Mouse (Mus musculus): ENCODE measurements around the gene Gimap9. TPM values are rescaled to one million over a fixed set of nuclear protein-coding genes. Genes with fewer than 3 reads are reported as not detected.

The Gimap9 gene
- polyA plus RNA-seq, 1 experiment from 2014 or later: 7.7 TPM

- Histone ChIP-seq H3K9me3 (no peaks in the 10 kb centered on the region), H3K36me3 (no peaks in the 10 kb centered on the region), H3K4me3 (no peak overlapping the region), H3K4me1 (no peaks in the 10 kb centered on the region), H3K4me2 (replicated peaks) (no peak overlapping the region), H3K27me3 (no peaks in the 10 kb centered on the region), H3K27ac (no peak overlapping the region), H3K9ac (no peak overlapping the region)
- WGBS: 73% methylated on average over 3 of the region's 3 CpGs
- no peak for ATAC-seq (ENCODE audit: low FRiP score, low read depth)
Observed at GRCm38 (mm10) chr6:48698888-48699287, 23.0 kb downstream of the Gimap9 start.

GRCm38 (mm10) chr6:48700251-48701075 is 24.5 kb downstream of the Gimap9 start:
- no peak overlapping the region for H3K4me3 ChIP-seq
- no peak for ATAC-seq (ENCODE audit: low FRiP score, low read depth)
- no peak overlapping the region for H3K4me2 ChIP-seq (replicated peaks)
- 51% methylated on average over 5 of the region's 5 CpGs for WGBS
- H3K4me1 ChIP-seq: no peaks in the 10 kb centered on the region
- H3K36me3 ChIP-seq: no peaks in the 10 kb centered on the region
- no peaks in the 10 kb centered on the region for H3K9me3 ChIP-seq
- H3K9ac ChIP-seq: no peak overlapping the region
- no peaks in the 10 kb centered on the region for H3K27me3 ChIP-seq
- no peak overlapping the region; the same call in 1 of the 2 replicates for H3K27ac ChIP-seq

- ATAC-seq (ENCODE audit: low FRiP score, low read depth): no peak
- Histone ChIP-seq H3K9ac (no peak overlapping the region), H3K27ac (no peak overlapping the region), H3K27me3 (no peaks in the 10 kb centered on the region), H3K9me3 (no peaks in the 10 kb centered on the region), H3K4me1 (no peaks in the 10 kb centered on the region), H3K4me2 (replicated peaks) (no peak overlapping the region), H3K36me3 (no peaks in the 10 kb centered on the region), H3K4me3 (no peak overlapping the region)
- 79% methylated on average over 7 of the region's 7 CpGs for WGBS
Observed at GRCm38 (mm10) chr6:48702146-48702545, 26.2 kb downstream of the Gimap9 start.

- Histone ChIP-seq H3K9me3 (no peaks in the 10 kb centered on the region), H3K4me1 (no peaks in the 10 kb centered on the region), H3K4me3 (no peak overlapping the region), H3K27me3 (no peaks in the 10 kb centered on the region), H3K9ac (no peak overlapping the region), H3K36me3 (no peaks in the 10 kb centered on the region), H3K27ac (no peak overlapping the region), H3K4me2 (replicated peaks) (no peak overlapping the region)
- ATAC-seq (ENCODE audit: low FRiP score, low read depth): no peak
- 60% methylated on average over 5 of the region's 5 CpGs for WGBS
Observed at GRCm38 (mm10) chr6:48702601-48703000, 26.7 kb downstream of the Gimap9 start.

- Histone ChIP-seq H3K4me1 (peaks cover 5% of the 10 kb centered on the region), H3K9me3 (no peaks in the 10 kb centered on the region), H3K27ac (no peak overlapping the region), H3K27me3 (no peaks in the 10 kb centered on the region), H3K36me3 (no peaks in the 10 kb centered on the region), H3K4me2 (replicated peaks) (no peak overlapping the region), H3K4me3 (no peak overlapping the region), H3K9ac (no peak overlapping the region)
- no peak for ATAC-seq (ENCODE audit: low FRiP score, low read depth)
Observed at GRCm38 (mm10) chr6:48704146-48704545, 28.2 kb downstream of the Gimap9 start.

- ATAC-seq (ENCODE audit: low FRiP score, low read depth): no peak
- no peak overlapping the region for H3K4me3 ChIP-seq
- peaks cover 5% of the 10 kb centered on the region for H3K4me1 ChIP-seq
- 68% methylated on average over 3 of the region's 3 CpGs for WGBS
- no peaks in the 10 kb centered on the region for H3K9me3 ChIP-seq
- H3K36me3 ChIP-seq: no peaks in the 10 kb centered on the region
- H3K27ac ChIP-seq: no peak overlapping the region
- H3K9ac ChIP-seq: no peak overlapping the region
- no peaks in the 10 kb centered on the region for H3K27me3 ChIP-seq
- no peak overlapping the region for H3K4me2 ChIP-seq (replicated peaks)
Observed at GRCm38 (mm10) chr6:48706130-48706529, 30.2 kb downstream of the Gimap9 start.

- H3K36me3 ChIP-seq: no peaks in the 10 kb centered on the region
- H3K27ac ChIP-seq: no peak within 1 kb of the TSS
- ATAC-seq (ENCODE audit: low FRiP score, low read depth): no peak
- 52% methylated on average over 2 of the region's 2 CpGs for WGBS
- no peak within 1 kb of the TSS for H3K4me2 ChIP-seq (replicated peaks)
- H3K9me3 ChIP-seq: no peaks in the 10 kb centered on the region
- no peaks in the 10 kb centered on the region for H3K4me1 ChIP-seq
- H3K4me3 ChIP-seq: no peak within 1 kb of the TSS
- no peak within 1 kb of the TSS for H3K9ac ChIP-seq
- no peaks in the 10 kb centered on the region for H3K27me3 ChIP-seq
Observed at GRCm38 (mm10) chr6:48718455-48718854, 42.5 kb downstream of the Gimap9 start, which contains the start of the genes Gm28053 and Gimap7. Gm28053 (plus strand) TSS chr6:48718607. Gimap7 (plus strand) TSS chr6:48718621.

GRCm38 (mm10) chr6:48720326-48720725 is 44.4 kb downstream of the Gimap9 start:
- no peaks in the 10 kb centered on the region for H3K36me3 ChIP-seq
- H3K9me3 ChIP-seq: peaks cover 4% of the 10 kb centered on the region; the same call in 1 of the 2 replicates
- 87% methylated on average over 4 of the region's 4 CpGs for WGBS
- no peak overlapping the region for H3K4me2 ChIP-seq (replicated peaks)
- H3K9ac ChIP-seq: no peak overlapping the region
- no peaks in the 10 kb centered on the region for H3K27me3 ChIP-seq
- no peak overlapping the region for H3K27ac ChIP-seq
- H3K4me1 ChIP-seq: peaks cover 2% of the 10 kb centered on the region; the same call in 1 of the 2 replicates
- ATAC-seq (ENCODE audit: low FRiP score, low read depth): no peak
- no peak overlapping the region for H3K4me3 ChIP-seq

- Histone ChIP-seq H3K4me1 (peaks cover 8% of the 10 kb centered on the region), H3K36me3 (no peaks in the 10 kb centered on the region), H3K9me3 (peaks cover 4% of the 10 kb centered on the region; the same call in 1 of the 2 replicates), H3K4me2 (replicated peaks) (no peak overlapping the region), H3K4me3 (no peak overlapping the region), H3K27ac (no peak overlapping the region), H3K27me3 (no peaks in the 10 kb centered on the region), H3K9ac (no peak overlapping the region)
- 81% methylated on average over 8 of the region's 8 CpGs for WGBS
- no peak for ATAC-seq (ENCODE audit: low FRiP score, low read depth)
Observed at GRCm38 (mm10) chr6:48723468-48723867, 47.5 kb downstream of the Gimap9 start.

- H3K4me1 ChIP-seq: peaks cover 8% of the 10 kb centered on the region
- H3K9ac ChIP-seq: no peak overlapping the region
- no peak overlapping the region for H3K4me3 ChIP-seq
- H3K27me3 ChIP-seq: no peaks in the 10 kb centered on the region
- no peaks in the 10 kb centered on the region for H3K36me3 ChIP-seq
- no peak overlapping the region for H3K4me2 ChIP-seq (replicated peaks)
- H3K9me3 ChIP-seq: peaks cover 4% of the 10 kb centered on the region; the same call in 1 of the 2 replicates
- no peak for ATAC-seq (ENCODE audit: low FRiP score, low read depth)
- H3K27ac ChIP-seq: no peak overlapping the region
- 0% methylated on average over 1 of the region's 1 CpGs for WGBS
Observed at GRCm38 (mm10) chr6:48725476-48725875, 49.5 kb downstream of the Gimap9 start.

- no peak for ATAC-seq (ENCODE audit: low FRiP score, low read depth)
- Histone ChIP-seq H3K36me3 (no peaks in the 10 kb centered on the region), H3K4me2 (replicated peaks) (no peak overlapping the region), H3K27me3 (no peaks in the 10 kb centered on the region), H3K4me3 (no peak overlapping the region), H3K9ac (no peak overlapping the region), H3K9me3 (peaks cover 4% of the 10 kb centered on the region; the same call in 1 of the 2 replicates), H3K27ac (no peak overlapping the region), H3K4me1 (peaks cover 8% of the 10 kb centered on the region)
- WGBS: 85% methylated on average over 5 of the region's 5 CpGs
Observed at GRCm38 (mm10) chr6:48727761-48728160, 51.8 kb downstream of the Gimap9 start.
